Mouse (Mus musculus) gastrocnemius, adult 2 months (tissue): ENCODE results near the gene Itga11. TPM values are rescaled to one million over a fixed set of nuclear protein-coding genes. Genes with fewer than 3 reads are reported as not detected.

ENCODE experiments used
- DNase-seq: peaks from one replicate; pipeline ENCODE4 v3.0.0; 2022
- H3K27ac ChIP-seq: fragments of 200-600 bp; 2 replicates; pipeline ENCODE4 v1.8.1; 2022; ENCODE audit warnings: mild to moderate bottlenecking
- H3K4me3 ChIP-seq: fragments of 200-600 bp; 2 replicates; pipeline ENCODE4 v1.8.1; 2022; ENCODE audit warnings: mild to moderate bottlenecking, moderate library complexity
- CTCF ChIP-seq: fragments of 200-600 bp; IDR thresholded peaks from 2 replicates; pipeline ENCODE4 v1.8.1; 2022; ENCODE audit warnings: antibody characterized with exemption, mild to moderate bottlenecking, moderate library complexity
- intact Hi-C: fragments of 180-260 bp; cut with DNase I; formaldehyde crosslinking; loops from one replicate; pipeline ENCODE4 v1.15.1; 2025
- long read RNA-seq, 2 experiments: library from polyadenylated mRNA; stranded (forward); transcript quantifications; one replicate each; pipeline ENCODE4 v2.0.0; 2021
- total RNA-seq, 2 experiments: library from RNA; stranded (reverse); gene quantifications; 2 replicates each; pipeline ENCODE4 v1.2.3; 2021

Itga11 gene
- total RNA-seq, result 1 to 10 TPM; 3.2 to 5.1 TPM
- long read RNA-seq, experiment 1, full-length matches to known transcripts, result 3 of 6 reads
- long read RNA-seq, experiment 1, partial matches to known transcripts, result 2 of 6 reads
- long read RNA-seq, experiment 1, other reads (novel, unspliced or antisense), result 1 of 6 reads
- long read RNA-seq, experiment 2, full-length matches to known transcripts, result 1 of 1 reads
- long read RNA-seq, experiment 2, partial matches to known transcripts, result 0 of 1 reads
- long read RNA-seq, experiment 2, other reads (novel, unspliced or antisense), result 0 of 1 reads

- peak; percentile 67 for DNase-seq
- Histone ChIP-seq H3K4me3 (peak within 1 kb of the TSS; percentile 76), H3K27ac (peak within 1 kb of the TSS; percentile 77)
- TF ChIP-seq CTCF, result no peak
- intact Hi-C loops, result no loop called here
Measured at GRCm38 (mm10) chr9:62677641-62678549, at the start of gene Itga11. Gene Itga11 (plus strand): TSS chr9:62677826.

GRCm38 (mm10) chr9:62630631-62631240 is 46.9 kb upstream of the Itga11 start:
- TF ChIP-seq CTCF, result no peak
- H3K4me3 ChIP-seq, result no peak overlapping the region
- intact Hi-C loops, result no loop called here
- DNase-seq, result no peak
- H3K27ac ChIP-seq, result no peak overlapping the region

DNA sequence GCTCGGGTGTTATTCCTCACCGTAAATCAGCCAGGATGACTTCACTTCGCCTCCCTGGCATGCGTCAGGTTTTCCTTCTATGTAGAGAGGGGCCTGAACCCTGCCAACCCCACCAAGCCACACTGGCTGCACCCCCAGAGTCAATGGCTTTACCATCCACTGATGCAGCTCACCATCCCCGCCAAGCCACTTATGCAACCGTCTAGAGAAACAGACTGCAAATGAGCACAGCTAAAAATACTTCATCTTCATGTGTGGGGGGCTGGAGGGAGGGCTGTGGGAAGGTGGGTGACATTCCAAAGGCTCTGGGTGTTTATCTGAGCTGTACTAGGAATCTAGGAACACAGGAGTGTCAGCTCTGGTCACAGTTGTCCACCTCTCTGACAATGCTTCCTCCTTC is 45.2 kb upstream of the Itga11 start:
- intact Hi-C loops, result no loop called here
- Histone ChIP-seq H3K4me3 (no peak overlapping the region), H3K27ac (peak overlapping the region; percentile 10)
- no peak for DNase-seq
- no peak for TF ChIP-seq CTCF

DNA sequence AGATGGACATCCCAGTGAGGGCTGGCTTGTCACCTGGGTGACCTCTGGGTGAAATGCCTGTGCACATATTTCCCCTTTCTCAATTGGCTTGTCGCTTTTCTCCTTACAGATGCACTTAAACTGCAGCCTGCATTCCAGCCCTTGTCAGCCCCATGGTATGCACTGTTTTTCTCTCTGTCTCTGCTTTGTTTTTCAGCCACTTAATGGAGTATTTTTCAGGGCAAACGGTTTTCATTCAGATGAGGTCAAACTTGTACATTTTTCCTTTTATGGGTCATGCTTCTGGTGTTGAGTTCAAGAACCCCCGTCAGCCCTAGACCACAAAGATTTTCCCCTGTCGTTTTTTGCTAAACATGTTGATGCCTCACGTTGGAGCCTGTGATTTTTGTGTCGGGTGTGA is 39.6 kb upstream of the Itga11 start:
- H3K27ac ChIP-seq, result no peak overlapping the region
- intact Hi-C loops, result no loop called here
- TF ChIP-seq CTCF, result no peak
- no peak overlapping the region for H3K4me3 ChIP-seq
- no peak for DNase-seq

- no peak for TF ChIP-seq CTCF
- no peak overlapping the region for H3K27ac ChIP-seq
- H3K4me3 ChIP-seq, result no peak overlapping the region
- DNase-seq, result no peak
- intact Hi-C loops, result no loop called here
Measured at GRCm38 (mm10) chr9:62639686-62640085, 37.9 kb upstream of the Itga11 start.

DNA sequence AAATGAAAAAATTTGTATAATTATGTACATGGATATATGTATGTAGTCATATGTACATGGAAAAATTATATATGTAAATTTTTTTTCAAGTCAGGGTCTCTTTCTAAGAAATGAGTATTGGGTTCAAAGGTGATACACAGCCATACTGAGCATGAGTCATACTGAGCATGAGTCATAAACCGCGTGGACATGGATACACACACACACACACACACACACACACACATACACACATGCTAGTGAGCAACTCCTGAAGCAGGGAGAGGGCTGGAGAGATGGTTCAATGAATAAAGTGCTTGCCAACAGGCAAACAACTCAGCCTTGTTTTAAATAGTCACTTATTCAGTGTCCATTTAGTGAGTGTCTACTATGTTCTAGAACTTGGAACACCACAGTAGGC is 37.4 kb upstream of the Itga11 start:
- intact Hi-C loops, result no loop called here
- Histone ChIP-seq H3K4me3 (no peak overlapping the region), H3K27ac (no peak overlapping the region)
- no peak for TF ChIP-seq CTCF
- DNase-seq, result no peak

GRCm38 (mm10) chr9:62645716-62646400 is 31.8 kb upstream of the Itga11 start:
- TF ChIP-seq CTCF, result no peak
- H3K27ac ChIP-seq, result no peak overlapping the region
- DNase-seq, result no peak

GRCm38 (mm10) chr9:62646721-62647183 is 30.9 kb upstream of the Itga11 start:
- intact Hi-C loops, result no loop called here
- no peak for DNase-seq
- no peak overlapping the region for H3K4me3 ChIP-seq
- no peak overlapping the region for H3K27ac ChIP-seq
- no peak for TF ChIP-seq CTCF

More at GRCm38 (mm10) chr9:62645716-62646400, 31.8 kb upstream of the Itga11 start:
- no peak overlapping the region for H3K4me3 ChIP-seq
- intact Hi-C loops, result no loop called here

- no peak overlapping the region for H3K27ac ChIP-seq
- H3K4me3 ChIP-seq, result no peak overlapping the region
- intact Hi-C loops, result no loop called here
- no peak for DNase-seq
- no peak for TF ChIP-seq CTCF
Measured at GRCm38 (mm10) chr9:62649444-62649843, 28.2 kb upstream of the Itga11 start.

GRCm38 (mm10) chr9:62650764-62651163 is 26.9 kb upstream of the Itga11 start:
- Histone ChIP-seq H3K4me3 (no peak overlapping the region), H3K27ac (no peak overlapping the region)
- TF ChIP-seq CTCF, result no peak
- DNase-seq, result no peak
- intact Hi-C loops, result no loop called here

- DNase-seq, result peak; percentile 74
- intact Hi-C loops, result no loop called here
- Histone ChIP-seq H3K4me3 (no peak overlapping the region), H3K27ac (peak overlapping the region; percentile 73)
- no peak for TF ChIP-seq CTCF
Measured at GRCm38 (mm10) chr9:62654336-62654735, 23.3 kb upstream of the Itga11 start.

DNA sequence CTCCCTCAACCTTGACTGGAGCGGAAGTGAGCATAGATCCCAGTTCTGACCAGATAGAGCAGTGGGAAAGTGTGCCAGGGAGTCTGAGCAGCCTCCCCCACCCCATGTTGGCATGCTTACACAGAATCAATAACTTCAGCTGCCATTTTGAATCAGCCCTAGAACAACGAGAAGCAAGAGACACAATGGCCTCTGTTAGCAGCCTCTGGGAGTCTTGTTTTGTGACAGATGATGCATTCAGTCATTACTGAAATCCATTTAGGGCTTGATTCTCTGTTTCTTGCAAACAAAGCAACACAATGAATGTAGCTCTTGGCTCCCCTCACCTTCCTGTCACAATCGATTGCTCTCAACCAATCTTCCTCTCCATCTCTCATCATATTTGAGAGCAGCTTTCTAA is 19.6 kb upstream of the Itga11 start:
- DNase-seq, result no peak
- intact Hi-C loops, result no loop called here
- Histone ChIP-seq H3K4me3 (no peak overlapping the region), H3K27ac (no peak overlapping the region)
- TF ChIP-seq CTCF, result no peak
